Mouse (Mus musculus): ENCODE data around the gene Drd5. TPM values are rescaled to one million over a fixed set of nuclear protein-coding genes. Genes with fewer than 3 reads are reported as not detected.

Gene Drd5
- polyA plus RNA-seq (2012; ENCODE audit: low replicate concordance), result 0.07 TPM in 1 of 2 replicates, not detected in the other

GRCm38 (mm10) chr5:38318966-38319786 is at the start of gene Drd5:
TSS of gene Drd5 (plus strand) at chr5:38319367.

GRCm38 (mm10) chr5:38275771-38276170 is 43.4 kb upstream of the Drd5 start, which contains the start of gene Otop1:
TSS of gene Otop1 (plus strand) at chr5:38275972.

Other genes starting within 250 kb of the Drd5 start
- 0.75 TPM in 1 of 2 replicates, not detected in the other for gene Nsg1, start 159.5 kb upstream of the Drd5 start, polyA plus RNA-seq (2012; ENCODE audit: low replicate concordance)
- gene Zbtb49, start 98.9 kb upstream of the Drd5 start, polyA plus RNA-seq (2012; ENCODE audit: low replicate concordance), result 4.5 and 5.4 TPM in 2 replicates
- 89.7 and 120 TPM in 2 replicates for gene Lyar, start 98.9 kb upstream of the Drd5 start, polyA plus RNA-seq (2012; ENCODE audit: low replicate concordance)
- gene Tmem128, start 59.2 kb upstream of the Drd5 start, polyA plus RNA-seq (2012; ENCODE audit: low replicate concordance), result 8.8 and 26.7 TPM in 2 replicates
- gene Otop1, start 43.4 kb upstream of the Drd5 start, polyA plus RNA-seq (2012; ENCODE audit: low replicate concordance), result not detected in 2 replicates
- gene Slc2a9, start 183.8 kb downstream of the Drd5 start, polyA plus RNA-seq (2012; ENCODE audit: low replicate concordance), result 0.85 TPM in 1 of 2 replicates, not detected in the other
- 74.9 and 91.9 TPM in 2 replicates for gene Wdr1, start 243.9 kb downstream of the Drd5 start, polyA plus RNA-seq (2012; ENCODE audit: low replicate concordance)

Measured in leukemia stem cell, adult 10-12 weeks (primary cell).